Mouse (Mus musculus) liver, postnatal 0 days (tissue): Measurements from ENCODE around the gene Scn10a. TPM values are rescaled to one million over a fixed set of nuclear protein-coding genes. Genes with fewer than 3 reads are reported as not detected.

Experiments
- ATAC-seq: fragments of 200-750 bp; cut with Nextera tagmentation; 2 replicates; pipeline ENCODE4 v1.8.0; 2017; ENCODE audit warnings: mild to moderate bottlenecking, moderate library complexity
- DNase-seq: peaks from one replicate; pipeline ENCODE4 v3.0.0-alpha.2; 2016
- H3K27ac ChIP-seq: fragments of 300-500 bp; sonication (generic); 2 replicates; pipeline ENCODE4 v1.5.1; 2014; ENCODE audit warnings: antibody characterized with exemption, moderate library complexity, mild to moderate bottlenecking, low read depth
- H3K27me3 ChIP-seq: fragments of 300-500 bp; sonication (generic); 2 replicates; pipeline ENCODE4 v1.6.1; 2014; ENCODE audit warnings: low read length, control low read depth, mixed read lengths; ENCODE audit not compliant: insufficient read depth
- H3K36me3 ChIP-seq: fragments of 300-500 bp; sonication (generic); replicated peaks from 2 replicates; pipeline ENCODE4 v1.6.1; 2014; ENCODE audit warnings: mild to moderate bottlenecking, control low read depth, low read length, moderate library complexity, mixed read lengths; ENCODE audit not compliant: insufficient read depth
- H3K4me1 ChIP-seq: fragments of 300-500 bp; sonication (generic); 2 replicates; pipeline ENCODE4 v1.6.1; 2014; ENCODE audit warnings: antibody characterized with exemption, mild to moderate bottlenecking, control low read depth; ENCODE audit not compliant: insufficient read depth
- H3K4me2 ChIP-seq: fragments of 300-500 bp; sonication (generic); 2 replicates; pipeline ENCODE4 v1.6.1; 2014; ENCODE audit warnings: low read depth, mild to moderate bottlenecking, low read length, moderate library complexity, mixed read lengths
- H3K4me3 ChIP-seq: fragments of 300-500 bp; sonication (generic); 2 replicates; pipeline ENCODE4 v1.5.1; 2014; ENCODE audit warnings: low read depth, low read length
- H3K9ac ChIP-seq: fragments of 300-500 bp; sonication (generic); replicated peaks from 2 replicates; pipeline ENCODE4 v1.6.1; 2014; ENCODE audit warnings: mild to moderate bottlenecking, moderate library complexity
- H3K9me3 ChIP-seq: fragments of 300-500 bp; sonication (generic); 2 replicates; pipeline ENCODE4 v1.6.1; 2016; ENCODE audit warnings: mild to moderate bottlenecking, control low read depth, low read length, mixed read lengths
- CTCF ChIP-seq: sonication (generic); IDR thresholded peaks from 2 replicates; pipeline ENCODE4 v1.5.1; 2016; ENCODE audit warnings: antibody characterized with exemption, low read depth
- EP300 ChIP-seq: IDR thresholded peaks from 2 replicates; pipeline ENCODE4 v1.6.1; 2016; ENCODE audit warnings: antibody characterized with exemption, low read depth, mild to moderate bottlenecking
- WGBS: fragments of 180-500 bp; shearing (Covaris S2); extraction: QIAGEN DNeasy Blood & Tissue Kit; methylation state at CpG from one replicate; pipeline ENCODE4 v1.1.7; 2014; ENCODE audit not compliant: insufficient replicate concordance; 5-methylcytosine and 5-hydroxymethylcytosine counted together
- polyA plus RNA-seq: library from polyadenylated mRNA; unstranded; fragments of >200 nt; fragmentation: Nextera tagmentation; extraction: Ambion mirVana; gene quantifications from 2 replicates; pipeline ENCODE4 v1.2.1, GENCODE M21; 2015

Scn10a gene
- 0.02 and 0.04 TPM in 2 replicates for polyA plus RNA-seq

DNA sequence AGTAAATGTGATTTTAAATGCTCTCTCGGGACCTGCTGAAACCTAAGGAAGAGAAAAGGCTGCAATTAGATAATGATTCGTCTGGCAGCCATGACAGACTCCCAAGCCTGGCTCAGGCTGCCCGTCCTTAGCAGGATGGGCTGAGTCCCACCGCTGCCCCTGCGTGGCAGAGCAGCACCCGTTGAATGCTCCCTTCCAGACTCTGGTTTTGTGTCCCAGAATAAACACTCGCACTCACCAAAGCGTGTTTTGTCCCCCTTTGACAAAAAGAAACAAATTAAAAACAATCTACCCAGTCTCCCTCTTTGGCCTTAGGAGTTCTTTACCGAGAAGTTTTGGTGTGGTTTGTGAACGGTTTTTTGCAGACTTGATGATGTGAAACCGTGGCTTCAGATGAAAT, at the start of gene Scn10a:
Scn10a (minus strand) TSS at position 101 of the 400 bp plus-strand sequence.
- Histone ChIP-seq H3K4me1 (no peaks in the 10 kb centered on the region), H3K9ac (no peak within 1 kb of the TSS), H3K4me2 (no peak within 1 kb of the TSS), H3K36me3 (no peaks in the 10 kb centered on the region), H3K4me3 (no peak within 1 kb of the TSS), H3K27me3 (0 out of 2 replicates have a peak, but pooled peaks cover 2% of the 10 kb centered on the region), H3K27ac (no peak within 1 kb of the TSS), H3K9me3 (no peaks in the 10 kb centered on the region)
- ATAC-seq (no peak), DNase-seq (no peak)
- WGBS: 80% methylated on average over 11 of the region's 11 CpGs
- TF ChIP-seq CTCF: no peak
- TF ChIP-seq EP300: no peak

DNA sequence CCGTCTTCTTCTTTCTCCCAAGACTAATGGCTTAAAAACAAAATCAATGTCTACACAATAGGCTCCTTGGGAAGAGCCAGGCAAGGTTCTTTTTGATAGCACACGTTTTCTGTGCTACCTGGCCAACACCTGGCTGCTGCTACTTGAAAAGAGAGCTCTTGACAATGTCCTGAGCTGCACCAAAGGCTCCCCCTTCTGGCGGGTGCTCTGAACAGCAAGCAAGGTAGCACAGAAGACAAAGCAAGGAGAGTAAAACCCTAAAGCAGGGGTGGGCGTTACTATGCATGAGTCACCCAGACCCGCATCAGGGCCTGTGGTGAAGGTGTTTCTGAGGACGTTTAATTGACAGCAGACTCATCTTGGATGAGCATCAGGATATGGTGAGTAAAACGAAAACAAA, 49.5 kb upstream of the Scn10a start:
- WGBS: 38% methylated on average over 7 of the region's 7 CpGs
- no peaks in the 10 kb centered on the region for H3K27me3 ChIP-seq
- H3K4me1 ChIP-seq: no peaks in the 10 kb centered on the region
- H3K4me3 ChIP-seq: no peak overlapping the region
- no peak overlapping the region for H3K9ac ChIP-seq
- TF ChIP-seq EP300 (no peak), CTCF (peak; percentile 55)
- H3K36me3 ChIP-seq: no peaks in the 10 kb centered on the region
- DNase-seq: peak; percentile 29
- no peak overlapping the region for H3K27ac ChIP-seq
- ATAC-seq: no peak
- H3K4me2 ChIP-seq: no peak overlapping the region
- H3K9me3 ChIP-seq: no peaks in the 10 kb centered on the region

DNA sequence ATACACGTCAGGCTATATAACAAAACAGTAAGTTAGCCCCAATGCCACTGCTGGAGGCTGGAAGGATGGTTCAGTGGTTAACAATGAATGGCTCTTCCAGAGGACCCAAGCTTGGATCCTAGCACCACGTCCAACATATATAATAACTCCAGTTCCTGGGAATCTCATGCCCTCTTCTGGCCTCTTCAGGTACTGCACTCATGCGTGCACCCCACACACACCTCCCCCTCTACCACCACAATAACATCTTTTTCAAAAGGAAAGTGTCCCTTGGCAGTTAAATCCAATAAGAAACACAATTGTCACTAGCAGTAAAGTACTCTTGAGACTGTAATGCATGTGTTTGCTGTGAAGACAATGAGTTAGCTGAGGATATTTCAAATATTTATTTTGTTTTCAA, 41.1 kb upstream of the Scn10a start:
- H3K4me3 ChIP-seq: no peak overlapping the region
- no peaks in the 10 kb centered on the region for H3K36me3 ChIP-seq
- no peak for TF ChIP-seq EP300
- peak; percentile 30 for TF ChIP-seq CTCF
- WGBS: 80% methylated on average over 3 of the region's 3 CpGs
- no peak overlapping the region for H3K27ac ChIP-seq
- ATAC-seq (no peak), DNase-seq (no peak)
- no peak overlapping the region for H3K9ac ChIP-seq
- peaks cover 4% of the 10 kb centered on the region; the same call in 1 of the 2 replicates for H3K9me3 ChIP-seq
- no peak overlapping the region for H3K4me2 ChIP-seq
- no peaks in the 10 kb centered on the region for H3K4me1 ChIP-seq
- H3K27me3 ChIP-seq: no peaks in the 10 kb centered on the region

DNA sequence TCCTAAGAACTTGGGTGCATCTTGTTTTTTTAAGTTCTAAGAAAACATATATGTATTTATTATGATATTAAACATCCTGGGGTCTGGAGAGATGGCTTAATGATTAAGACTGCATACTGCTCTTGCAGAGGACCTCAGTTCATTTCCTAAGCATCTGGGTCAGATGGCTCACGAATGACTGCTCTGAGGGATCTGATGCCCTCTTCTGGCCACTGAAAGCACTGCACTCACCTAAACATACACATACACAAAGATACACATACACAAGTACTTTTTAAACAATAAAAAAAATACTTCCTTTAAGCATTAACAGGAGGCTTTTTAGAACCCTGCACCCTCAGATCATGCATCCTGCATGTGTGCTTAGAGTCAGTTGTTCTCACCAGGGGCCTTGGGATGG, 40.3 kb upstream of the Scn10a start:
- no peaks in the 10 kb centered on the region for H3K4me1 ChIP-seq
- no peak overlapping the region for H3K4me2 ChIP-seq
- no peaks in the 10 kb centered on the region for H3K27me3 ChIP-seq
- TF ChIP-seq CTCF: no peak; the same call in 1 of the 2 replicates
- TF ChIP-seq EP300: no peak
- DNase-seq (no peak), ATAC-seq (no peak)
- H3K9me3 ChIP-seq: peaks cover 4% of the 10 kb centered on the region; the same call in 1 of the 2 replicates
- no peak overlapping the region for H3K9ac ChIP-seq
- H3K4me3 ChIP-seq: no peak overlapping the region
- 79% methylated on average over 1 of the region's 1 CpGs for WGBS
- no peak overlapping the region for H3K27ac ChIP-seq
- H3K36me3 ChIP-seq: no peaks in the 10 kb centered on the region

DNA sequence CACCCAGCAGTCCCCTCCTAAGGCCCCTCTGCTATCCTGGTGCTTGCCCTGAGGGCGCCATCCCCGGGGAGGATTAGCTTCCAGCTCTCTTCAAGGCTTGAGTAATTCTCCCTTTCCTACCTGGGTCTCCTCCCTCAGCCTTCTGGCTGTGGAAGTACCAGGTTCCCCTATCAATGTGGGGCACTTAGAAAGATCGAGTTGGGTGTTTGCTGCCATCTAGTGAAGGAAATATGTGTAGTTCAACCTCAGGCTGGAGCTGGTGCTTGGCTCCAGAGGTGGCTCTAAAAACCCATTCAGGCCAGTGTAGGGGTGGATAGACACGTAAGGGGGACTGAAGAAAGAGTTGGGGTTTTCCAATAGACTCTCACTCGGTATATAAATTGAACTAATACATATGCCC, 32.4 kb upstream of the Scn10a start:
- no peaks in the 10 kb centered on the region for H3K27me3 ChIP-seq
- H3K4me2 ChIP-seq: no peak overlapping the region
- no peak overlapping the region for H3K4me3 ChIP-seq
- 8% methylated on average over 5 of the region's 5 CpGs for WGBS
- no peak overlapping the region for H3K27ac ChIP-seq
- peak; percentile 63 for TF ChIP-seq CTCF
- TF ChIP-seq EP300: no peak
- H3K9ac ChIP-seq: no peak overlapping the region
- H3K4me1 ChIP-seq: no peaks in the 10 kb centered on the region
- H3K9me3 ChIP-seq: no peaks in the 10 kb centered on the region
- no peaks in the 10 kb centered on the region for H3K36me3 ChIP-seq
- DNase-seq (no peak), ATAC-seq (no peak)

DNA sequence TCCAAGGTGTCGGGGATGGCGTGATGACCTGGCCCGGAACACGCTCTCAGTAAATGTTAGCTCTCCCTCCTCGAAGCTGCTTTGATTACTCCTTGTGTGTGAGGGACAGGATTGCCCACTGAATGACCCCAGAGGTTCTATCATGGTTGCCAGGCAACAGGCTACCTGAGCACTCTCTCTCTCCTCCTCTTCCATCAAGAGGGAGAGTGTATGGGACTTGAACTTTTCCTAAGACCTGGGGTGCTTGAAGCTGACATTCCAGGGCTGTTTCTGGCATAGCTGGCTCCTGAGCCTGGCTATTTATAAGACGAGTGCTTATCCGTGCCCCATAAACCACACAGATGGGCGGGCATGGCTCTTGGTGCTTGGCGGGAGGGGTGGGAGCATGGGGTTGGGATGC, 30.0 kb upstream of the Scn10a start:
- ATAC-seq (no peak), DNase-seq (no peak)
- no peak for TF ChIP-seq EP300
- no peak for TF ChIP-seq CTCF

More for the DNA sequence above, 30.0 kb upstream of the Scn10a start:
- 57% methylated on average over 9 of the region's 9 CpGs for WGBS
- Histone ChIP-seq H3K9ac (no peak overlapping the region), H3K4me2 (no peak overlapping the region), H3K9me3 (no peaks in the 10 kb centered on the region), H3K27ac (no peak overlapping the region), H3K4me1 (no peaks in the 10 kb centered on the region), H3K36me3 (no peaks in the 10 kb centered on the region), H3K27me3 (no peaks in the 10 kb centered on the region), H3K4me3 (no peak overlapping the region)
